Mouse (Mus musculus): ENCODE results near the gene Acot13.

The Acot13 gene

DNA sequence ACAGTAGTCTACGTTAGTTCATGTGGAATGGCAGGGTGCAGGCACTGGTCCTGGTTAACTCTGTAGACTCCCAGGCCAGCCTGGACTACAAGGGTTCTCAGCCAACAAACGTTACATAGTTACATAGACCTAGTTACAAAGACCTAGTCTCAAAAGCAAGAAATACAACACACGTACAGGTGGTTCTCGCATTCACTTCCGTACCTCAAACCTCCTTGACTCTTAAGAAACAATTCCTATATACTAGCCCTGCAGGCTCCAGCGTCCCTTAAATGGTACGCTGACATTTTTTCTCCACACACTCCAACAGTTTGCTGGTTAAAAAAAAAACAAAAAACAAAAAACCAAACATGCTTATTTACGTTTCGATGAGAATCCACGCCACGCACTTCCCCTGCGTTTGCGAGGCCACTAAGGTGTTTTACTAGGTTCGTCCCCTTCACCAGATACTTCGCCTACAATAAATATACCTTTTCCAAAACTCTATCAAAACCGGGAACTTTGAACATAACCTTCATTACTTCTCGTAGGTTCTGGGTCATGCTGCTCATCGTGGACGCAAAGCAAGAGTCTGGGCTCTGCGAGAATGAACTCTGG is 486 bp downstream of the Acot13 start:
- no peak for DNase-seq (ENCODE audit: low spot score in 2 of 2)

DNA sequence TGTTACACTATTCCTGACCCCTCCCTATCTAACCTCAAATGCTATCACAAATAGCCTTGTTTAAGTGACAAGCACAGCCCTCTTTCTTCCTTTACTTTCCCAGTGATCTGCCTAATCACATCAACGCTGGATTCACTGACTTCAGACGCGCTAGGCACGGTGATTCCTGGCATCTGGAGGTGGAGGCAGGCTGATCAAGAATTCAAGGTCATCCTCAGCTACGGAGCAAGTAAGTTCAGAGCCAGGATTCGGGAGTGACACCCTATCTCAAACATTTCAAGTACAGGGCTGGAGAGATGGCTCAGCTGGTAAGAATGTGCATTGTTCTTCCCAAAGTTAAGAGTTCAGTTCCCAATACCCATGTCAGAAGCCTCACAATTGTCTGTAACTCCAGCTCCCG is 5.2 kb downstream of the Acot13 start:
- no peak for DNase-seq (ENCODE audit: low spot score in 2 of 2)

DNA sequence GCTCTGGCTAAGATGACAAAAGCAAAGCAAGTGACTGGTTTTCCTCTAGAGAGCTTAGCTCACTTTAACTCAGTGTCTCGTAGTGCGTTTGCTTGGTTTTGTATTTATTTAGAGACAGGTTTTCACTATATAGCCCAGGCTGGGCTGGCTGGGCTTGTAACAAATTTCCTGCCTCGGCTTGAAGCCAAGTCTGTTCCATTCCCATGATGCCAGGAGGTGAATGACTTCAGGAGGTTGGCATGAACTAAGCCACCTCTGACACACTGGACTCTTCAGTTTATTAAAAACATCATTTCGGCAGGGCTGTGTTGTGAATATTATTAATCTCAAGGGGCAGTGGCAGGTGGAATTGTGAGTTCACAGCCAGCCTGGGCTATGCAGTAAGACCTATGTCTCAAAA is 5.8 kb downstream of the Acot13 start:
- no peak for DNase-seq (ENCODE audit: low spot score in 2 of 2)

GRCm38 (mm10) chr13:24824647-24825046 is 6.7 kb downstream of the Acot13 start:
- no peak for DNase-seq (ENCODE audit: low spot score in 2 of 2)

DNA sequence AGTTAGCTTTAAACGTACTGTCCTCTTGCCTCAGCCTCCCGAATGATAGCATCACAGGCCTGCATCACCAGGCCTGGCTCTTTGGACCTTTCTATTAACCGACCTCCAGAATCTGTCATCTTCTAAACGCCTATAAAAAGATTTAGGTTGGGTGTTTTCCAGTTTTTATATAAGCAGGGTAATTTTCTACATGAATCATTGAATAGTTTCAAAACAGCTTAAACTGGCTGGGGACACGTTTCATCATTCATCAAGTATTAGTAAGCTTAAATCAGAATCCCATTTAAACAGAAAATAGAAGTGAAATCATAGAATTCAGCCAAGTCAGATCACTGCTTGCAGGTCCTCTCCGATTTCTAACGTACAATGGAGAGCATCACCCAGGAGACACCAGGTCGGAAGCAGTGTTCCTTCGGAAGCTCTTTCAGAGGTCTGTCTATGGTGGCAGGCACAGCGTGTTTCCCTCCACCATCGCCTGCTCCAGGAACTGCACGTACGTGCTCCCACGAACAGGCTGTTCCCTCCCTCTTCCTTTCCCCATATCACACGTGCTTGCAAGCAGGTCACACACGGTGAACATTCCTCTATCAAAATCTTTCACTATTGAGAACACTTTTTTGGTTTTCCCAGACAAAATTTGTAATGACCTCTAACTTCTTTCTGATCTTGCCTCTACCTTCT is 8.5 kb downstream of the Acot13 start:
- no peak for DNase-seq (ENCODE audit: low spot score in 2 of 2)

- no peak for DNase-seq (ENCODE audit: low spot score in 2 of 2)
Measured at GRCm38 (mm10) chr13:24819931-24820330, 11.4 kb downstream of the Acot13 start.

DNA sequence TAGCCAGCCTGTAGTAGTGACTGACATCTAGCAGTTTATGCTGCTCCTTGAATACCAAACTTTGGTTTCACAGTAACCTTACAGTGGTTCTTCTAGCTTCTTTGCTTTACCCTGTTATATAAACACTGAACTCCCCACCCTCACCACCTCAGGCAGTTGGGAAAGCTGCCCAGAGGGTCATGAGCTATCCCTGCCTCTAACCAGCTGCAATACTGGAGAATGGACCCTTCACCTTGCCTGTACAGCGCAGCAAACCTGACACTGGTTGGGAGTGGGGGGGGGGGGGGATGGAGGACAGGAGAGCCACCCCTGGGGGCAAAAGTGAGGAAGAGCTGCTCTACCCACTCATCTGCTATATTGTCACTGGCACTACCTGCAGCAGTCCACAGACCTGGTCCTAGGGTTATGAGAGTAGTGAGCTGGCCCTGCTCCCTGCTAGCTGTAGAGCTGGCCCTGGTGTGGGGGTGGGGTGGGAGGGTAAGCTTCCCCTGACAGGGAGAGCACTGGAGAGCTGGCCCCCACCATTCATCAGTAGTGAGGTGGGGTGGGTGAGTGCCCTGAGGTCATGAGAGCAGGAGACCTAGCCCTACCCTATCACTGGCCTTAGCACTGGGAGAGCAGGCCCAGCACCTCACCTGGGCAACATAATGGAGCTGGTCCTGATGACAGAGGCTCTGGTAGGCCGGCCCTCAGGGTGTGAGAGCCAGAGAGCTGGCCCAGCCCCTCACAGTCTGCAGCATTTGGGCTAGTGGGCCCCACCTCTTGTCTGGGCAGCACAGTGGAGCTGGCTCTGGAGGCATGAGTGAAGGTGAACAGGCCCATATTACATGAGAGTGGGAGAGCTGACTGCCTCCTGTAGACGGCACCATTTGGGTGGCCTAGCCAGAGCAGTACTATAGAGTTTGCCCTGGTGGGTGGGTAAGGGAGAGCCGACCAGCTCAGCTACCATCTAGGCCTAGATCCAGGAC is 14.9 kb downstream of the Acot13 start:
- DNase-seq (ENCODE audit: low spot score in 2 of 2), result peak in 1 of 2 experiments; percentile 63

DNA sequence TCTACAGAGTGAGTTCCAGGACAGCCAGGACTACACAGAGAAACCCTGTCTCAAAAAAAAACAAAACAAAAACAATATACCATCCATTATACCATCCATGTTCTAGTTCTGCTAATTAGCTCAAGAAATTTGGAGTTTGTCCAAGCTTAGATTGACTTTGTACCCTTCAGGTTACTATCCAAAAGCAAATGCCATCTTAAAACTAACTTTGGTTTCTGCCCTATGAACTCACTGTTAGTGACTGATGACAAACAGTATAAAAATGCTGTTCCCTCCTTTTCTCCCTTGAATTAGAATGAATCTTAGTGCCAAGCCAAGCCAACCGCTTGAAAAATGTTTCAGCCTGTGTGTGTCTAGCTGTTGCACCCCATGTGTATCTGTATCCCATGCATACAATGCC is 16.7 kb downstream of the Acot13 start:
- DNase-seq (ENCODE audit: low spot score in 2 of 2), result no peak

DNA sequence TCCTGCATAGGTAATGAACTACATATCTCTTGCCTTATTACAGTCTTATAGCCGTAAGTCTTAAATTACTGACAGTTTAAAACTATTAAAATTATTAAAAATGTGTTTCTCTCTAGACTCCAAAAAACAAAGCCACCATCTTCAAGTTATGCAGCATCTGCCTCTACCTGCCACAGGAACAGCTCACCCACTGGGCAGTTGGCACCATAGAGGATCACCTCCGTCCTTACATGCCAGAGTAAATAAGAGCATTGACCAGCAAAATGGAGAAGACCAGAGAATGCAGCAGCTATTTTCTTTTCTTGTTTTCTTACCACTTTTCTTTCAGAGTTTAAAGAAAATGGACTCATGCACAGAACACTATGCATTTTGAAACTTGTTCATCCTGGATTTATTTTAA is 18.8 kb downstream of the Acot13 start:
- no peak for DNase-seq (ENCODE audit: low spot score in 2 of 2)

DNA sequence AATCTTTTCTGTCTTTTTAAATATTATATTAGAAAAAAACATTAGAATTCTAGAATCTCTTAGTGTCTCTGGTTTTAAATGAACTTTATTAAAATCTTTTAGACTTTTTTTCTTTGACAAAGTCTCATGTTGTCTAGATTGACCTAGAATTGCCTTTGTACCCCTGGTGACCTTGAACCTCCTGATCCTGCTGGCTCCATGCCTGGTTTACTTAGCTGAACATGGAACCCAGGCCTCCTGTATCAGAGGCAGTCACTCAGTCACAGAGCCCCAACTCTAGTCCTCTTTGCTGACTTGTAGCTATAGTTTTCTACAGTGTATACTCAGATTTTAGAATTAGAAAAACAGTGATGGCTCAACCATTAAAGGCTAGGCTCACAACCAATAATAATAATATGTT is 25.3 kb downstream of the Acot13 start:
- no peak for DNase-seq (ENCODE audit: low spot score in 2 of 2)

- DNase-seq (ENCODE audit: low spot score in 2 of 2), result no peak
Measured at GRCm38 (mm10) chr13:24803196-24803595, 28.1 kb downstream of the Acot13 start.

GRCm38 (mm10) chr13:24802131-24802691 is 29.1 kb downstream of the Acot13 start:
- peak; percentile 46 to 79 for DNase-seq (ENCODE audit: low spot score in 2 of 2)

DNA sequence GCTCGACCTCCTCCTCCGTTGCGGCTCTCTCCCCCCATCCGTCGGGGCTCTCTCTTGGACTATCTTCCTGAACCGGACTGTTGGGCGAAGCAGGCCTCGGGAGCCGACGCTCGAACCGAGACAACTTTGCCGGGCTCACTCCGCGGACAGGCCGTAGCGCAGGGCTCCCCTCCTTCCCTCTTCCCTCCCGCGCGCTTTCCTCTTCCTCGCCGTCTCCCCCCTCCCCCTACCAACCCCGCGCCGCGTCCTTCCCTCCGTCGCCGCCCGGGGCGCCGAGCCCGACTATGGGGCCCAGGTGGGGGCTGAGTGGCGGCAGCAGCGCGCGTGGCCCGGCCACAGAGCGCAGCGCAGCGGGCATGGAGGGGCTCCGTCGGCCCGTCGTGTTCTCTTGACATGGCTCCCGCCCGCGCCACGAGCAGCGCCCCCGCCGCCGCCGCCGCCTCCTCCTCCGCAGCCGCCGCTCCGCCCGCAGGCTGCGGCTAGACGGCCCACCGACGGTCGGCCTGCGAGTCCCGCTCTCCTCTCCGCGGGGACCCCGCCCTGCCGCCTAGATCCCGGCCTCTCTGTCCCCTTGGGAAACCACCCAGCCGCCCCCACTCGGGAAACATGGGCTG is 29.9 kb downstream of the Acot13 start, which contains the start of gene BC005537:
Gene BC005537, plus strand, starts transcription at position 350 of the 614 bp plus-strand sequence.
- peak; percentile 62 to 86 for DNase-seq (ENCODE audit: low spot score in 2 of 2)

DNA sequence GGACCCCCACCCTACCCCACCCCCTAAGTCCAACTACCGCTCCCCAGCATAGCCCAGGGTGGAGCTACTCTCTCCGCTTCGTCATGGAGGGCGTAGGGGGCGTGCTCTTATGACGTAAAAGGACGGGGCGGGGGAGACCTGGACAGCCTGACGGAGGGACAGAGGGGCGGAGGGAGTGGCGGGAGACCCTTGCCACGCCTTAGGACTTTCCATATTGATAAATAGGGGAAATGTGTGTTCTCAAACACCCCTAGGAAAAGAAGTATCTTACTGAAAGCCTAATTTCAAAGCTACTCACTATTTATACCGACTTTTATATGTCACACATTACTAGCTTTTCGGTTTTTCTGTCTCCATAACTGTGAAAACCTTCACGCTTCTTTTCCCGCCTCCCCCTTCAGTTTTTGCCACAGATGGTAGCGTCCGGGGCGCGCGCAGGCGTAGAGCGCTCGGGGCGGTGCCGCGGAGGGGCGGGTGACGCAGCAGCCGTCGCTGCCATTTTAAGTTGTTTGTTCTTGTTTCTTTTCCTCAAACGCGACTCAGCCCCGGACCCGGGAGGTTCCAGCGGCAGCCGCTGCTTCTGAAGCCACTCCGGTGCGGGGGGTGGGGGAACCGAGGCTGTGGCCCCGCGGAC is 30.5 kb downstream of the Acot13 start:
- peak; percentile 97 to 98 for DNase-seq (ENCODE audit: low spot score in 2 of 2)

DNA sequence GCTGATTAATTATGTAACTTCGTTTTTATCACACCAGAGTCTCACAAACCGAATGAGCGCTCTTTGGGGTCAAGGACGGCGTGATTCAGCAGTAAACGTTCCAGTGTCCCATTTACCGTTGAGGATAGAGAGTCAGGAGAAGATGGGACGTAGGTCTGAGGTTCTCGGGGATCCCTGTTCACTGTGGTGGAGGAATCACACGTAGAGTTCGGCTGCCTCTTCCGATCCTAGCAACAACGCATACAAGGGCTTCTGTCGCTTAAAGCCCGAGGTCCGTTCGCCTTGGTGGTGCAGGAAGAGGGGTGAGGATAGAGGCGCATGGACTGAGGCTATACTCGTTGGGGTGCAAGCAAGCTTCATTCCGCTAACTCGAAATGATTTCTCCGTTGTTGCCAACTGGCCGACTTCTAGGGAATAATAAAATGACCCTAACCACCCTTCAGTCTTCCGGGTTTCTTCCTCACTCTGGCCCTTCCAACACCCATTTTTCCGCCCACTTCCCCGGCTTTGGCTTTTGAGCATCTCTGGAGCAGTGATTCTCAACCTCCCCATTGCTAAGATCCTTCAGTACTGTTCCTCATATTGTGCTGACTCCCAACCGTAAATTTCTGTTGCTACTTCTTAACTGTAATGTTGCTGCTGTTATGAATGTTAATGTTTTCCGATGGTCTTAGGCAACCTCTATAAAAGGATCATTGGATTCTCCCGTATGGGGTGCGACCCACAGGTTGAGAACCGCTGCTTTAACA is 31.2 kb downstream of the Acot13 start:
- DNase-seq (ENCODE audit: low spot score in 2 of 2), result peak; percentile 32 to 74

DNA sequence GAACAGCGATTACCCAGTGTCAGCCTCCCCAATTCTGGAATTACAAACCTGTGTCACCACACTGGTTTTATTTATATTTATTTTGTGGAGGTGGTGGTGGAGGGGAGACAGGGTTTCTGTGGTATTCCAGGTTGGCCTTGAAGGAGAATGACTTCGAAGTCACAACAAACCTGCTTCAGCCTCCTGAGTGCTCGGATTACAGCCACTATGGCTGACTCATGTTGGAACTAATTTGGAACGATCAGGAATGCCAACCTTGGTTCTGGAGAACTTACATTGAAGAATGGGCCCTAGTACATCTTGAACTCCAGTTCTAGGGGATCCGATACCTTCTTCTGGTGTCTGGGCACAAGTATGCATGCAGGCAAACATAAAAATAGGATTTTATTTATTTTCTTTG is 32.0 kb downstream of the Acot13 start:
- no peak for DNase-seq (ENCODE audit: low spot score in 2 of 2)

DNA sequence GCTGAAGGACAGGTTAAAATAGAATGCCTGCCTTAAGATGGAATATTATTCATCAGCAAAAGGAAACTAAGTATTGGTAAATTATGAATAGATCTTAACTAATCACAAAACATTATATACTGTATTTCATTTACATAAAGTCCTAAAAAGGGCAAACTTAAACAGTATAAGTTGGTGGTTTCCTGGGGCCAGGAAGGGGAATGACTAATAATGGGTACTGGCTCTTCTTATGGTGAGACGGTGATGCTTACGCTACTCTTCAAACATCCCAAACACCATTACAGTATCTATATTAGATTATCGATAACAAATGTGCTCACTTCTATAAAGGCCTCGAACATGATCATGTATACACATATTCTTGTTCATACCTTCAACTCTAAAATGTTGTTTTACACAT is 32.7 kb downstream of the Acot13 start:
- no peak for DNase-seq (ENCODE audit: low spot score in 2 of 2)

GRCm38 (mm10) chr13:24792411-24793045 is 38.8 kb downstream of the Acot13 start:
- DNase-seq (ENCODE audit: low spot score in 2 of 2), result no peak

GRCm38 (mm10) chr13:24791349-24791748 is 40.0 kb downstream of the Acot13 start:
- DNase-seq (ENCODE audit: low spot score in 2 of 2), result peak; percentile 32 to 65

DNA sequence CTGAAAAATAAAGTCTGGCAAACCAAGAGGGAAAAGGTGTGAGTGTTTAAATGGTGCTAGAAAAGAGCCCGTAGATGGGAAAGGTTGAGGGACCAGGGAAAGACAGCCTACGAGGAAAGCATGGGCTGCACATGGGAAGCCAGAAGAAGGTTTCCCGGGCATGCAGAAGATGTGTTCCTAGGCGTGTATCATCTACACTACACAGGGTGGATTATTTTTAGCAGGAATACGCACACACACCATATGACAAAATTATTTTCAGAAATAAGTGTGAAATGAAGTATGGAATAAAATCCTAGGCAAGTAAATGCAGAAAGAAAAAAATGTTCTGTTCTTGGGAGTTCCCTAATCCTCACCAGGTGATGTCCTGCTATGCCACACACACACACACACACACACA is 43.9 kb downstream of the Acot13 start:
- peak in 1 of 2 experiments; percentile 20 for DNase-seq (ENCODE audit: low spot score in 2 of 2)
